Mouse (Mus musculus) left cerebral cortex, postnatal 14 days (tissue): ENCODE results near the gene Agr3. TPM values are rescaled to one million over a fixed set of nuclear protein-coding genes. Genes with fewer than 3 reads are reported as not detected.

Experiments used
- DNase-seq, 2 experiments: peaks; one replicate each; pipeline ENCODE4 v3.0.0; 2021 to 2022; ENCODE audit warnings: low spot score in 2 of 2, mixed read lengths in 1 of 2
- intact Hi-C: fragments of 180-260 bp; cut with DNase I; formaldehyde crosslinking; loops from one replicate; pipeline ENCODE4 v1.15.1; 2025
- long read RNA-seq, 2 experiments: library from polyadenylated mRNA; stranded (forward); transcript quantifications; one replicate each; pipeline ENCODE4 v2.0.0; 2021
- total RNA-seq, 2 experiments: library from RNA; stranded (reverse); gene quantifications; 2 replicates each; pipeline ENCODE4 v1.2.3; 2021

Gene Agr3
- total RNA-seq: not detected
- long read RNA-seq, experiment 1, partial matches to known transcripts: 0 of 1 reads
- long read RNA-seq, experiment 1, other reads (novel, unspliced or antisense): 1 of 1 reads
- long read RNA-seq, experiment 2: 0 reads

GRCm38 (mm10) chr12:35925402-35925801 lies at the start of gene Agr3:
Agr3 (plus strand) TSS chr12:35925620.
- DNase-seq: no peak
- intact Hi-C loops: no loop called here

GRCm38 (mm10) chr12:35884892-35885558 lies 40.4 kb upstream of the Agr3 start:
- intact Hi-C loops: loop anchor here (5.0 kb wide), 1 partner anchor 573 kb away; no protein-coding TSS in a partner anchor
- DNase-seq: peak; percentile 39 to 53

- intact Hi-C loops: loop anchor here (5.0 kb wide), 1 partner anchor 577 kb away; no protein-coding TSS in a partner anchor
- DNase-seq: peak in 1 of 2 experiments; percentile 28
Observed at GRCm38 (mm10) chr12:35889383-35889782, 36.0 kb upstream of the Agr3 start.

- intact Hi-C loops: loop anchor here (10.0 kb wide), 1 partner anchor 814 kb away; no protein-coding TSS in a partner anchor
- no peak for DNase-seq
Observed at GRCm38 (mm10) chr12:35890756-35891155, 34.7 kb upstream of the Agr3 start.

GRCm38 (mm10) chr12:35894304-35894900 lies 31.0 kb upstream of the Agr3 start:
- intact Hi-C loops: loop anchor here (10.0 kb wide), 1 partner anchor 810 kb away; no protein-coding TSS in a partner anchor
- no peak for DNase-seq

- intact Hi-C loops: loop anchor here (5.0 to 10.0 kb wide), 5 partner anchors 101 to 809 kb away; partner anchors contain the start of genes Ankmy2, Bzw2 and Tspan13
- DNase-seq: peak; percentile 64 to 84
Observed at GRCm38 (mm10) chr12:35895875-35896763, 29.3 kb upstream of the Agr3 start.

- DNase-seq: peak in 1 of 2 experiments; percentile 14
- intact Hi-C loops: loop anchor here (5.0 to 10.0 kb wide), 5 partner anchors 100 to 808 kb away; partner anchors contain the start of genes Ankmy2, Bzw2 and Tspan13
Observed at GRCm38 (mm10) chr12:35896764-35897282, 28.6 kb upstream of the Agr3 start.

- intact Hi-C loops: no loop called here
- DNase-seq: no peak
Observed at GRCm38 (mm10) chr12:35910632-35911031, 14.8 kb upstream of the Agr3 start.

GRCm38 (mm10) chr12:35915813-35916212 lies 9.6 kb upstream of the Agr3 start:
- no peak for DNase-seq
- intact Hi-C loops: no loop called here

- DNase-seq: no peak
- intact Hi-C loops: no loop called here
Observed at GRCm38 (mm10) chr12:35916467-35916866, 9.0 kb upstream of the Agr3 start.

GRCm38 (mm10) chr12:35918031-35918430 lies 7.4 kb upstream of the Agr3 start:
- DNase-seq: no peak
- intact Hi-C loops: no loop called here

- intact Hi-C loops: loop anchor here (1.0 kb wide), 1 partner anchor 12 kb away; no protein-coding TSS in a partner anchor
- DNase-seq: no peak
Observed at GRCm38 (mm10) chr12:35927804-35928203, 2.4 kb downstream of the Agr3 start.

GRCm38 (mm10) chr12:35932816-35933215 lies 7.4 kb downstream of the Agr3 start:
- no peak for DNase-seq
- intact Hi-C loops: no loop called here

- DNase-seq: no peak
- intact Hi-C loops: no loop called here
Observed at GRCm38 (mm10) chr12:35951757-35952156, 26.3 kb downstream of the Agr3 start.

- DNase-seq: peak in 1 of 2 experiments; percentile 9
- intact Hi-C loops: no loop called here
Observed at GRCm38 (mm10) chr12:35957235-35957634, 31.8 kb downstream of the Agr3 start.

GRCm38 (mm10) chr12:35966098-35966767 lies 40.8 kb downstream of the Agr3 start:
- intact Hi-C loops: no loop called here
- DNase-seq: no peak

GRCm38 (mm10) chr12:35966768-35967141 lies 41.3 kb downstream of the Agr3 start:
- DNase-seq: no peak
- intact Hi-C loops: no loop called here

- no peak for DNase-seq
- intact Hi-C loops: no loop called here
Observed at GRCm38 (mm10) chr12:35975898-35976297, 50.5 kb downstream of the Agr3 start.
